Mouse (Mus musculus) thymus, adult 2 months (tissue): ENCODE results near the gene Rps10. TPM values are rescaled to one million over a fixed set of nuclear protein-coding genes. Genes with fewer than 3 reads are reported as not detected.
"Not testable (repeated sequence)": the region's sequence is repeated elsewhere in the genome, so short reads cannot be mapped to it uniquely, and the experiment has no call there.

ENCODE experiments used
- DNase-seq: peaks from one replicate; pipeline ENCODE4 v3.0.0; 2021
- H3K27ac ChIP-seq: fragments of 200-500 bp; 2 replicates; pipeline ENCODE4 v1.5.1; 2012; ENCODE audit warnings: low read length, control low read depth; ENCODE audit not compliant: control insufficient read depth, insufficient read depth
- H3K27me3 ChIP-seq: fragments of 200-500 bp; 2 replicates; pipeline ENCODE4 v1.6.1; 2012; ENCODE audit warnings: mild to moderate bottlenecking, low read length, moderate library complexity, mixed read lengths; ENCODE audit not compliant: control insufficient read depth, insufficient read depth
- H3K36me3 ChIP-seq: fragments of 200-500 bp; 2 replicates; pipeline ENCODE4 v1.6.1; 2012; ENCODE audit warnings: mild to moderate bottlenecking, low read length, moderate library complexity; ENCODE audit not compliant: control insufficient read depth, insufficient read depth
- H3K4me1 ChIP-seq: fragments of 200-500 bp; replicated peaks from 2 replicates; pipeline ENCODE4 v1.6.1; 2012; ENCODE audit warnings: low read length; ENCODE audit not compliant: control insufficient read depth, insufficient read depth
- H3K4me3 ChIP-seq: fragments of 200-500 bp; 2 replicates; pipeline ENCODE4 v1.5.1; 2012; ENCODE audit warnings: mild to moderate bottlenecking, low read length, control low read depth, moderate library complexity; ENCODE audit not compliant: control insufficient read depth, insufficient read depth
- CTCF ChIP-seq: fragments of 200-500 bp; IDR thresholded peaks from 2 replicates; pipeline ENCODE4 v1.5.1; 2012; ENCODE audit warnings: mild to moderate bottlenecking, control low read depth, low read length, moderate library complexity, borderline replicate concordance; ENCODE audit not compliant: control insufficient read depth, poor library complexity, insufficient read depth; ENCODE audit errors: extremely low read depth
- POLR2A ChIP-seq: fragments of 200-500 bp; IDR thresholded peaks from 2 replicates; pipeline ENCODE4 v1.6.1; 2012; ENCODE audit warnings: mild to moderate bottlenecking, low read length, control low read depth, moderate library complexity; ENCODE audit not compliant: control insufficient read depth, poor library complexity, insufficient read depth; ENCODE audit errors: extremely low read depth
- WGBS: fragments of 180-500 bp; shearing (Covaris S2); methylation state at CpG from one replicate; pipeline ENCODE4 v1.1.7; 2018; 5-methylcytosine and 5-hydroxymethylcytosine counted together
- polyA plus RNA-seq: library from polyadenylated mRNA; depleted of rRNA; stranded (reverse); fragments of >200 nt; gene quantifications from 2 replicates; pipeline ENCODE4 v1.2.3, GENCODE M21; 2012

Rps10 gene
- polyA plus RNA-seq, 1 experiment: 2,025 TPM

- H3K36me3 ChIP-seq: peaks cover 14% of the 10 kb centered on the region
- TF ChIP-seq POLR2A: no peak
- TF ChIP-seq CTCF: no peak
- no peak for DNase-seq
- 44% methylated on average over 9 of the region's 9 CpGs for WGBS
- H3K27me3 ChIP-seq: no peaks in the 10 kb centered on the region
- H3K4me1 ChIP-seq: peaks cover 15% of the 10 kb centered on the region
- H3K4me3 ChIP-seq: no peak overlapping the region
- no peak overlapping the region for H3K27ac ChIP-seq
These were observed 864 bp upstream of the Rps10 start for GRCm38 (mm10) chr17:27637333-27637732.

- not testable (repeated sequence) for H3K27me3 ChIP-seq, H3K27ac ChIP-seq, DNase-seq
- Histone ChIP-seq H3K4me3 (peak overlapping the region; percentile 49), H3K36me3 (peaks cover 32% of the 10 kb centered on the region), H3K4me1 (peaks cover 15% of the 10 kb centered on the region)
- 41% methylated on average over 9 of the region's 9 CpGs for WGBS
These were observed 930 bp downstream of the Rps10 start for GRCm38 (mm10) chr17:27635575-27635903.

- peak; percentile 89 for DNase-seq
- TF ChIP-seq CTCF (no peak), POLR2A (peak; percentile 90)
- Histone ChIP-seq H3K27ac (peak within 1 kb of the TSS; percentile 16; the same call in 1 of the 2 replicates), H3K4me1 (peaks cover 15% of the 10 kb centered on the region), H3K36me3 (peaks cover 38% of the 10 kb centered on the region), H3K4me3 (peak within 1 kb of the TSS; percentile 69), H3K27me3 (no peaks in the 10 kb centered on the region)
- under 1% methylated on average over 72 of the region's 72 CpGs for WGBS
These were observed 1.4 kb downstream of the Rps10 start, which contains the start of gene RPS10-NUDT3 for GRCm38 (mm10) chr17:27634871-27635574. TSS of gene RPS10-NUDT3 (minus strand) at chr17:27635222.

- H3K36me3 ChIP-seq: peaks cover 42% of the 10 kb centered on the region
- DNase-seq: peak; percentile 82
- no peak overlapping the region for H3K27ac ChIP-seq
- 93% methylated on average over 2 of the region's 2 CpGs for WGBS
- H3K4me1 ChIP-seq: peaks cover 12% of the 10 kb centered on the region
- H3K4me3 ChIP-seq: no peak overlapping the region
- no peaks in the 10 kb centered on the region for H3K27me3 ChIP-seq
- no peak for TF ChIP-seq POLR2A
- TF ChIP-seq CTCF: peak; percentile 55; the same call in 1 of the 2 replicates
These were observed 7.0 kb downstream of the Rps10 start for GRCm38 (mm10) chr17:27629249-27630020.

- TF ChIP-seq CTCF (no peak), POLR2A (no peak)
- 94% methylated on average over 8 of the region's 8 CpGs for WGBS
These were observed 8.1 kb downstream of the Rps10 start for GRCm38 (mm10) chr17:27628376-27628775.

GRCm38 (mm10) chr17:27627451-27627850 is 9.0 kb downstream of the Rps10 start:
- Histone ChIP-seq H3K4me3 (no peak overlapping the region), H3K4me1 (peaks cover 5% of the 10 kb centered on the region), H3K36me3 (peaks cover 29% of the 10 kb centered on the region), H3K27me3 (no peaks in the 10 kb centered on the region), H3K27ac (no peak overlapping the region)
- WGBS: 56% methylated on average over 5 of the region's 5 CpGs
- no peak for DNase-seq
- TF ChIP-seq POLR2A: no peak
- TF ChIP-seq CTCF: no peak

More at GRCm38 (mm10) chr17:27628376-27628775, 8.1 kb downstream of the Rps10 start:
- no peak for DNase-seq
- Histone ChIP-seq H3K27me3 (no peaks in the 10 kb centered on the region), H3K27ac (no peak overlapping the region), H3K4me3 (no peak overlapping the region), H3K36me3 (peaks cover 37% of the 10 kb centered on the region), H3K4me1 (peaks cover 6% of the 10 kb centered on the region)
